Mouse (Mus musculus): ENCODE data around the gene Zfp637. TPM values are rescaled to one million over a fixed set of nuclear protein-coding genes. Genes with fewer than 3 reads are reported as not detected.

The Zfp637 gene
- polyA plus RNA-seq (2015; fragmentation: Nextera tagmentation; extraction: Ambion mirVana), result 38.8 and 39.8 TPM in 2 replicates

DNA sequence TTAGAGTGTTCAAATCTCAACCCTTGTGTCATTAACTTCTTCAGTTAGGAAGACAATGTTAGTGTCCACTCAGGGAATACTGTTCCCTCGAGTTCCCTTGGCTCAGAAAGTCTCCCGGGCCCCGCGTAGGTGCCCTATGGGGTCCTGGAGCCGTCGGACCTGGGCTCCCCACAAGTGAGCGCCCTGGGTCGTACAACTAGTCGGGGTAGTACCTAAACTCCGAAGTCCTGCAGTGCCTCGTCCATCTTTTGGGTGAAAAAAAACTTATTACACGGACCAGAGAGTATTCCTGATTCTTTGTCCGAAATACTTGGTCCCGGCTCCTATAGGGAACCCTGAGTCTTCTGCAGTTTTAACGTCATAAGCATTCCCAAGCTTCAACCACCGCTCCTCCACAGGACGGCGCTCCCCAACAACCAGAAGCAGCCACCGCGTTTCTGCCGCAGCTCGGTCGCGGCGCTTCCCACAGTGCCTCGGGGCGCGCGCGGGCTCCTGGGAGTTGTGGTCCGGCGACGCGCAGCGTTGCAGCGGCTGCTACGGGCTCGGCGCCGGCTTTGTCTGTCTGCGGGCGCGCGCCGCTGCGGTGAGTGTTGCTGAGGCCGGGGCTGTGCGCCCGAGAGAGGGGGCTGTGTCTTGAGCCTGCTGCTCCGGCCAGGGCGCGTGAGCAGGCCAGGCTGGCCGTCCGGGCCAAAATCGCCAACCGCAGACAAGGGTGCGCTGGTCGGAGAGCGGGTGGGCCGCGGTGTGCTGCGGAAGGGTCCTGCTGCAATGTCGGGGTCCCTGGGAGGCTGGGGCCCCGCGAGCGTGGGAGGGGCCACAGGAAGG lies at the start of gene Zfp637:
Gene Zfp637, plus strand, starts transcription at position 495 of the 825 bp plus-strand sequence.
- ATAC-seq (ENCODE audit: low read depth) (peak; percentile 93), DNase-seq (peak; percentile 85)
- Histone ChIP-seq H3K27me3 (no peaks in the 10 kb centered on the region), H3K4me3 (replicated peaks) (peak within 1 kb of the TSS; percentile 94), H3K4me2 (peak within 1 kb of the TSS; percentile 91), H3K4me1 (replicated peaks) (peaks cover 48% of the 10 kb centered on the region), H3K9ac (peak within 1 kb of the TSS; percentile 97), H3K9me3 (replicated peaks) (no peaks in the 10 kb centered on the region), H3K36me3 (peaks cover 27% of the 10 kb centered on the region), H3K27ac (peak within 1 kb of the TSS; percentile 93)
- WGBS (ENCODE audit: insufficient replicate concordance), result under 1% methylated on average over 66 of the region's 66 CpGs

DNA sequence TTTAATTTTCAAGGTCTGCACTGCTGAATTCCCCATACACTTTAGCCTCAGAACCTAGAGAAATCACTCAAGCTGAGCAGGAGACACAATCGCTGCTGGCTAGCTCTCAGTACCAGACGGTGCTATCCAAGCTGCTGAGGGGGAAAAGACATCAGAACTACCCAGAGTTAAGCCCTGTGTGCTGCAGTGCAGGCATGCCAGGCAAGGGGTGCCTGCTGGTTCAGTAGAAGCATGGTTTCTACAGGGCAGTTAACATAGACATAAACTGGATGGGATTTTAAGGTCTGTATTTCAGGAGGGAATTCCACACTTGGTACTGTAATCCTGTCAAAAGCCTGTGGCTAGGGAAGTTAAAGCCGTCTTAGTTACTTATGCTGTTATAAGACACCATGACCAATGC lies 45.7 kb upstream of the Zfp637 start:
- ATAC-seq (ENCODE audit: low read depth) (no peak), DNase-seq (no peak)
- no peaks in the 10 kb centered on the region for H3K27me3 ChIP-seq
- WGBS (ENCODE audit: insufficient replicate concordance), result 74% methylated on average over 3 of the region's 3 CpGs
- H3K4me3 ChIP-seq (replicated peaks), result no peak overlapping the region
- no peaks in the 10 kb centered on the region for H3K36me3 ChIP-seq
- H3K9ac ChIP-seq, result no peak overlapping the region
- no peaks in the 10 kb centered on the region for H3K4me1 ChIP-seq (replicated peaks)
- H3K4me2 ChIP-seq, result no peak overlapping the region
- no peak overlapping the region for H3K27ac ChIP-seq
- H3K9me3 ChIP-seq (replicated peaks), result no peaks in the 10 kb centered on the region

DNA sequence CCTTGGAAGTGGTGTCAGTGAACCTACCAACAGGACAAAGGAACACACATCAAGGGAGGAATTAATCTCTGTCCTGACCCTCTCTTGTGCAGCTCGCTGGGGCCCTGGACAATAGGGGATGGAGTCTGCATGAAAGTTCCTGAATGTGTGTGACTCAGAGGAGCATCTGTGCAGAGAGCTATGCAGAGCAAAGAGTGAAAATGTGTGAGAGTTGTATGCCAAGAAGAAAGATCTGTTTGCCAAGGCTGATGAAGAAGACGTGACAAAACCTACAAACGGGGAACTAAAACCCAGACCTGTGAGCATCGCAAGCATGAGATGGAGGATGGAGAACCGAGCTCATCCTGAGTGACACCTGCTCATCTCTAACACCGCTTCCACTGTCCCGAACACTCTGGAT lies 40.2 kb upstream of the Zfp637 start:
- Histone ChIP-seq H3K4me1 (replicated peaks) (no peaks in the 10 kb centered on the region), H3K27ac (no peak overlapping the region), H3K36me3 (no peaks in the 10 kb centered on the region), H3K9ac (no peak overlapping the region), H3K4me3 (replicated peaks) (no peak overlapping the region), H3K4me2 (no peak overlapping the region), H3K9me3 (replicated peaks) (no peaks in the 10 kb centered on the region), H3K27me3 (no peaks in the 10 kb centered on the region)
- ATAC-seq (ENCODE audit: low read depth), result no peak
- DNase-seq, result no peak
- 73% methylated on average over 7 of the region's 7 CpGs for WGBS (ENCODE audit: insufficient replicate concordance)

- no peak overlapping the region for H3K9ac ChIP-seq
- H3K4me3 ChIP-seq (replicated peaks), result no peak overlapping the region
- no peaks in the 10 kb centered on the region for H3K4me1 ChIP-seq (replicated peaks)
- no peaks in the 10 kb centered on the region for H3K9me3 ChIP-seq (replicated peaks)
- no peak overlapping the region for H3K4me2 ChIP-seq
- DNase-seq (no peak), ATAC-seq (ENCODE audit: low read depth) (no peak)
- no peaks in the 10 kb centered on the region for H3K36me3 ChIP-seq
- H3K27ac ChIP-seq, result no peak overlapping the region
- no peaks in the 10 kb centered on the region for H3K27me3 ChIP-seq
- 52% methylated on average over 6 of the region's 6 CpGs for WGBS (ENCODE audit: insufficient replicate concordance)
Measured at GRCm38 (mm10) chr6:117801801-117802200, 39.2 kb upstream of the Zfp637 start.

DNA sequence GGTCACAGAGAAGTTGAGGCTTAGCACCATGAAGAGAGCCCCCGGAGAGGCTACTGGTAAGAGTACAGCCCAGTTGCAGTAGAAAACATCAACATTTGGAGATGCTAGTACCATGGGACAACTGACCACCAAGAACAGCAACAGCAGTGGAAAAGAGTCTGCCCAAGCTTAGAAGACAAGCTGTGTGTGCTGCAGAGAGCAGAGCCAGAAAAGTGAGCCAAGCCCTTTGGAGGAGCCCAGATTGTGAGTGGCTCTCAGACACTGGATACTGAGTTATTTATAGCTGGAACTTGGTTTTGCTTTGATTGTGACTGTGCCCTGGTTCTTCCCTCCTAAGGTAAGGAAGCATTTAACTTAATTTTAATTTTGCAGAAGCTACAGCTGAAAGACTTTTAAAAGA lies 33.2 kb upstream of the Zfp637 start:
- no peaks in the 10 kb centered on the region for H3K4me1 ChIP-seq (replicated peaks)
- H3K27ac ChIP-seq, result no peak overlapping the region
- ATAC-seq (ENCODE audit: low read depth), result no peak
- DNase-seq, result no peak
- no peak overlapping the region for H3K4me3 ChIP-seq (replicated peaks)
- H3K9ac ChIP-seq, result no peak overlapping the region
- no peaks in the 10 kb centered on the region for H3K36me3 ChIP-seq
- no peaks in the 10 kb centered on the region for H3K9me3 ChIP-seq (replicated peaks)
- 78% methylated on average over 1 of the region's 1 CpGs for WGBS (ENCODE audit: insufficient replicate concordance)
- H3K4me2 ChIP-seq, result no peak overlapping the region
- no peaks in the 10 kb centered on the region for H3K27me3 ChIP-seq

- 72% methylated on average over 6 of the region's 6 CpGs for WGBS (ENCODE audit: insufficient replicate concordance)
- no peak overlapping the region for H3K4me3 ChIP-seq (replicated peaks)
- H3K4me1 ChIP-seq (replicated peaks), result no peaks in the 10 kb centered on the region
- no peaks in the 10 kb centered on the region for H3K9me3 ChIP-seq (replicated peaks)
- no peaks in the 10 kb centered on the region for H3K27me3 ChIP-seq
- no peak overlapping the region for H3K27ac ChIP-seq
- H3K4me2 ChIP-seq, result no peak overlapping the region
- no peak overlapping the region for H3K9ac ChIP-seq
- DNase-seq (no peak), ATAC-seq (ENCODE audit: low read depth) (no peak)
- H3K36me3 ChIP-seq, result no peaks in the 10 kb centered on the region
Measured at GRCm38 (mm10) chr6:117809816-117810215, 31.2 kb upstream of the Zfp637 start.

- H3K27ac ChIP-seq, result no peak overlapping the region
- H3K4me2 ChIP-seq, result no peak overlapping the region
- no peaks in the 10 kb centered on the region for H3K4me1 ChIP-seq (replicated peaks)
- ATAC-seq (ENCODE audit: low read depth), result no peak
- no peak overlapping the region for H3K4me3 ChIP-seq (replicated peaks)
- WGBS (ENCODE audit: insufficient replicate concordance), result 59% methylated on average over 4 of the region's 4 CpGs
- no peaks in the 10 kb centered on the region for H3K9me3 ChIP-seq (replicated peaks)
- no peak overlapping the region for H3K9ac ChIP-seq
- H3K36me3 ChIP-seq, result no peaks in the 10 kb centered on the region
- DNase-seq, result no peak
- H3K27me3 ChIP-seq, result no peaks in the 10 kb centered on the region
Measured at GRCm38 (mm10) chr6:117810717-117811116, 30.3 kb upstream of the Zfp637 start.

- H3K4me3 ChIP-seq (replicated peaks), result no peak overlapping the region
- H3K4me1 ChIP-seq (replicated peaks), result no peaks in the 10 kb centered on the region
- no peak overlapping the region for H3K27ac ChIP-seq
- no peak for DNase-seq
- no peak overlapping the region for H3K4me2 ChIP-seq
- no peaks in the 10 kb centered on the region for H3K27me3 ChIP-seq
- WGBS (ENCODE audit: insufficient replicate concordance), result 54% methylated on average over 5 of the region's 5 CpGs
- H3K9me3 ChIP-seq (replicated peaks), result no peaks in the 10 kb centered on the region
- ATAC-seq (ENCODE audit: low read depth), result no peak
- no peak overlapping the region for H3K9ac ChIP-seq
- H3K36me3 ChIP-seq, result no peaks in the 10 kb centered on the region
Measured at GRCm38 (mm10) chr6:117811256-117811655, 29.7 kb upstream of the Zfp637 start.

DNA sequence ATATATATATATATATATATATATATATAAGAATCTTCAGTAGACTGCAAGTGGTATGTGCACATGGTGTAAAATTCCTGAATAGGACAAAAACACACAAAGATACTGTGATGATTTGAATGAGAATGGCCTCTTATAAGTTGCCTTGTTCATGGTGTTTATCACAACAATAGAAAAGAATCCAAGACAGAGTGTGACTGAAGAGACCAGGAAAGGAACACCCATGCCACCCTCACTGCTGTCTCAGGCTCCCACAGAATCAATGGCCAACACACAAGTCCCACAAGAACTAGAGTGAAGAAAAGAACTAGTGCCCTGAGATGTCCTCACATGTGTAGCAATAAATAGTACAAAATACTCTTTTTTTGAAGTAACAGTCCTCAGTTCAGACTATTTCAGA lies 26.3 kb upstream of the Zfp637 start:
- Histone ChIP-seq H3K9ac (no peak overlapping the region), H3K27me3 (no peaks in the 10 kb centered on the region), H3K4me1 (replicated peaks) (no peaks in the 10 kb centered on the region), H3K4me3 (replicated peaks) (no peak overlapping the region), H3K9me3 (replicated peaks) (no peaks in the 10 kb centered on the region), H3K27ac (no peak overlapping the region), H3K4me2 (no peak overlapping the region), H3K36me3 (no peaks in the 10 kb centered on the region)
- no peak for DNase-seq
- ATAC-seq (ENCODE audit: low read depth), result no peak

DNA sequence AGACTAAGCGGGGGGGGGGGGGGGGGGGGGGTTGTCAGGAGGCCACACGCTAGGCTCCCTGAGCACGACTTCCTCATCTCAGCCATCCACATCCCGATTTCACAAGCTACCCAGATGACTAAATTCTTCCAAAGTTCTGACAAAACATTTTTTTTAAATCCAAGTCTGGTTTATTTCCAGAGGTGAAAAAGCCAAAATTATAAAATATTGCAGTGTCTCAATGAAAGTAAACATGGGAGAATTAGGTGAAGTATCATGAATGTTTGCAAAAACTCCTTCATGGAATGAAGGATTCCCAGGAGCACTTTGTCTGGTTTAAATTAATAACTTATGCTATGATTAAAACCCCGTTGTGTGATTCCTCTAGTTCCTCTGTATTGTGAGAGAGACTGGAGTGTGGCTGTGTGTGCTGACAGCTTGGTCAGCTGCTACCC lies 23.9 kb upstream of the Zfp637 start:
- Histone ChIP-seq H3K4me1 (replicated peaks) (no peaks in the 10 kb centered on the region), H3K4me2 (no peak overlapping the region), H3K9ac (no peak overlapping the region), H3K27me3 (no peaks in the 10 kb centered on the region), H3K4me3 (replicated peaks) (no peak overlapping the region), H3K9me3 (replicated peaks) (no peaks in the 10 kb centered on the region), H3K27ac (no peak overlapping the region), H3K36me3 (no peaks in the 10 kb centered on the region)
- no peak for ATAC-seq (ENCODE audit: low read depth)
- no peak for DNase-seq
- WGBS (ENCODE audit: insufficient replicate concordance), result 39% methylated on average over 5 of the region's 5 CpGs

- H3K9ac ChIP-seq, result no peak overlapping the region
- H3K27ac ChIP-seq, result no peak overlapping the region
- WGBS (ENCODE audit: insufficient replicate concordance), result 73% methylated on average over 14 of the region's 14 CpGs
- no peaks in the 10 kb centered on the region for H3K36me3 ChIP-seq
- no peaks in the 10 kb centered on the region for H3K9me3 ChIP-seq (replicated peaks)
- H3K4me1 ChIP-seq (replicated peaks), result no peaks in the 10 kb centered on the region
- ATAC-seq (ENCODE audit: low read depth), result no peak
- no peak overlapping the region for H3K4me3 ChIP-seq (replicated peaks)
- H3K4me2 ChIP-seq, result no peak overlapping the region
- no peak for DNase-seq
- no peaks in the 10 kb centered on the region for H3K27me3 ChIP-seq
Measured at GRCm38 (mm10) chr6:117820327-117820726, 20.7 kb upstream of the Zfp637 start.

DNA sequence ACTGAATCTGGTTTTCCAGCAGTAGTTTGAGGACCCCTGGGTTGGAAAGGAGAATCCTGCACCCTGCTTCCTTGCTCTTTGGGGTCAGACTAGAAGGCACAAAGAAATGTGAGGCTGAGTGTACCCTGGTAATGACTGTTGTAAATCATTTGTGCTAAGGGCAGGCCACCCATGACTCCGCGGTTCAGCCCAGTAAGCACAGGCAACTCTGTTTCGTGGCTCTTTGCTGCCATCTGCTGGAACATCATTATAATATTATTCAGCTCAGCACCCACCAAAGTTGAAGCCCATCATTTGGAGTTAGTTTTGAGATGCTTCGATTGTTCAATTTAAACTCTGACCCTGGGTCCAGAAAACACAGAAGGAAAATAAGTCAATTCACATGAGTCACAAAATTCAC lies 15.6 kb upstream of the Zfp637 start:
- no peak overlapping the region for H3K4me2 ChIP-seq
- ATAC-seq (ENCODE audit: low read depth), result peak; percentile 48; the same call in 1 of the 2 replicates

More for the DNA sequence above, 15.6 kb upstream of the Zfp637 start:
- H3K9me3 ChIP-seq (replicated peaks), result no peaks in the 10 kb centered on the region
- H3K4me1 ChIP-seq (replicated peaks), result no peaks in the 10 kb centered on the region
- H3K27me3 ChIP-seq, result peaks cover 4% of the 10 kb centered on the region; the same call in 1 of the 2 replicates
- 8% methylated on average over 4 of the region's 4 CpGs for WGBS (ENCODE audit: insufficient replicate concordance)
- H3K9ac ChIP-seq, result no peak overlapping the region
- H3K4me3 ChIP-seq (replicated peaks), result no peak overlapping the region
- H3K36me3 ChIP-seq, result no peaks in the 10 kb centered on the region
- H3K27ac ChIP-seq, result no peak overlapping the region
- peak; percentile 28 for DNase-seq

Measured in liver, embryonic 13.5 days (tissue).